Mouse (Mus musculus) midbrain, embryonic 16.5 days (tissue): Measurements from ENCODE around the gene Plekha6. TPM values are rescaled to one million over a fixed set of nuclear protein-coding genes. Genes with fewer than 3 reads are reported as not detected.

Source experiments
- ATAC-seq: fragments of 200-750 bp; cut with Nextera tagmentation; 2 replicates; pipeline ENCODE4 v1.8.0; 2017; ENCODE audit warnings: moderate TSS enrichment
- H3K27ac ChIP-seq: fragments of 300-500 bp; sonication (generic); 2 replicates; pipeline ENCODE4 v1.5.1; 2014; ENCODE audit warnings: mild to moderate bottlenecking, low read length, mixed read lengths
- H3K27me3 ChIP-seq: fragments of 300-500 bp; sonication (generic); 2 replicates; pipeline ENCODE4 v1.6.1; 2014; ENCODE audit warnings: low read depth, low read length, mixed read lengths; ENCODE audit not compliant: control insufficient read depth, insufficient read depth
- H3K36me3 ChIP-seq: fragments of 300-500 bp; sonication (generic); 2 replicates; pipeline ENCODE4 v1.6.1; 2014; ENCODE audit warnings: mild to moderate bottlenecking, low read length, moderate library complexity, mixed read lengths; ENCODE audit not compliant: control insufficient read depth, insufficient read depth
- H3K4me1 ChIP-seq: fragments of 300-500 bp; sonication (generic); 2 replicates; pipeline ENCODE4 v1.6.1; 2014; ENCODE audit warnings: mild to moderate bottlenecking, low read length, mixed read lengths; ENCODE audit not compliant: control insufficient read depth, insufficient read depth
- H3K4me2 ChIP-seq: fragments of 300-500 bp; sonication (generic); 2 replicates; pipeline ENCODE4 v1.6.1; 2014; ENCODE audit warnings: mild to moderate bottlenecking, low read length, mixed read lengths
- H3K4me3 ChIP-seq: fragments of 300-500 bp; sonication (generic); 2 replicates; pipeline ENCODE4 v1.5.1; 2014; ENCODE audit warnings: low read depth, mild to moderate bottlenecking, low read length, moderate library complexity, mixed read lengths
- H3K9ac ChIP-seq: fragments of 300-500 bp; sonication (generic); 2 replicates; pipeline ENCODE4 v1.6.1; 2014; ENCODE audit warnings: low read depth, low read length, mixed read lengths
- H3K9me3 ChIP-seq: fragments of 300-500 bp; sonication (generic); replicated peaks from 2 replicates; pipeline ENCODE4 v1.6.1; 2014; ENCODE audit warnings: mild to moderate bottlenecking, low read length, mixed read lengths; ENCODE audit not compliant: control insufficient read depth, poor library complexity, severe bottlenecking
- WGBS: fragments of 180-500 bp; shearing (Covaris S2); extraction: QIAGEN DNeasy Blood & Tissue Kit; methylation state at CpG from one replicate; pipeline ENCODE4 v1.1.7; 2014; 5-methylcytosine and 5-hydroxymethylcytosine counted together
- polyA plus RNA-seq: library from polyadenylated mRNA; unstranded; fragments of >200 nt; fragmentation: Nextera tagmentation; extraction: Ambion mirVana; gene quantifications from 2 replicates; pipeline ENCODE4 v1.2.1, GENCODE M21; 2015

Gene Plekha6
- polyA plus RNA-seq, 1 experiment from 2014 or later: 17.3 TPM

- Histone ChIP-seq H3K4me3 (no peak overlapping the region), H3K36me3 (peaks cover 17% of the 10 kb centered on the region), H3K27ac (no peak overlapping the region), H3K9ac (no peak overlapping the region), H3K4me2 (no peak overlapping the region), H3K4me1 (no peaks in the 10 kb centered on the region; the same call in none of the 2 replicates), H3K27me3 (no peaks in the 10 kb centered on the region), H3K9me3 (no peaks in the 10 kb centered on the region)
- 89% methylated on average over 19 of the region's 19 CpGs for WGBS
- no peak for ATAC-seq
Observed at GRCm38 (mm10) chr1:133274163-133274562, 110.2 kb downstream of the Plekha6 start.

- H3K4me3 ChIP-seq: no peak overlapping the region
- no peak overlapping the region for H3K9ac ChIP-seq
- ATAC-seq: no peak
- H3K9me3 ChIP-seq: no peaks in the 10 kb centered on the region
- WGBS: 65% methylated on average over 5 of the region's 5 CpGs
- no peak overlapping the region for H3K27ac ChIP-seq
- peaks cover 19% of the 10 kb centered on the region for H3K36me3 ChIP-seq
- no peaks in the 10 kb centered on the region for H3K27me3 ChIP-seq
- H3K4me1 ChIP-seq: peaks cover 5% of the 10 kb centered on the region
- H3K4me2 ChIP-seq: no peak overlapping the region
Observed at GRCm38 (mm10) chr1:133276983-133277382, 113.0 kb downstream of the Plekha6 start.

- no peak overlapping the region for H3K4me3 ChIP-seq
Observed at GRCm38 (mm10) chr1:133278539-133278938, 114.5 kb downstream of the Plekha6 start.

GRCm38 (mm10) chr1:133278946-133279631, 115.1 kb downstream of the Plekha6 start:
- peak overlapping the region; percentile 30; the same call in 1 of the 2 replicates for H3K27ac ChIP-seq
- no peaks in the 10 kb centered on the region for H3K9me3 ChIP-seq
- peak overlapping the region; percentile 14; the same call in 1 of the 2 replicates for H3K9ac ChIP-seq
- ATAC-seq: peak; percentile 22
- no peak overlapping the region for H3K4me3 ChIP-seq
- no peaks in the 10 kb centered on the region for H3K27me3 ChIP-seq
- no peak overlapping the region for H3K4me2 ChIP-seq
- H3K4me1 ChIP-seq: peaks cover 5% of the 10 kb centered on the region
- WGBS: 68% methylated on average over 15 of the region's 15 CpGs
- peaks cover 21% of the 10 kb centered on the region for H3K36me3 ChIP-seq

More at GRCm38 (mm10) chr1:133278539-133278938, 114.5 kb downstream of the Plekha6 start:
- Histone ChIP-seq H3K9ac (no peak overlapping the region), H3K27me3 (no peaks in the 10 kb centered on the region), H3K36me3 (peaks cover 24% of the 10 kb centered on the region), H3K4me2 (no peak overlapping the region), H3K4me1 (peaks cover 5% of the 10 kb centered on the region), H3K9me3 (no peaks in the 10 kb centered on the region), H3K27ac (no peak overlapping the region)
- no peak for ATAC-seq
- WGBS: 65% methylated on average over 6 of the region's 6 CpGs

- Histone ChIP-seq H3K4me2 (no peak overlapping the region), H3K9me3 (no peaks in the 10 kb centered on the region), H3K4me3 (no peak overlapping the region), H3K36me3 (peaks cover 19% of the 10 kb centered on the region), H3K4me1 (peaks cover 5% of the 10 kb centered on the region), H3K9ac (peak overlapping the region; percentile 14; the same call in 1 of the 2 replicates), H3K27ac (peak overlapping the region; percentile 30; the same call in 1 of the 2 replicates), H3K27me3 (no peaks in the 10 kb centered on the region)
- ATAC-seq: no peak
- 67% methylated on average over 11 of the region's 11 CpGs for WGBS
Observed at GRCm38 (mm10) chr1:133279632-133280093, 115.7 kb downstream of the Plekha6 start.

- Histone ChIP-seq H3K36me3 (peaks cover 25% of the 10 kb centered on the region), H3K4me2 (no peak overlapping the region), H3K4me3 (no peak overlapping the region), H3K4me1 (peaks cover 5% of the 10 kb centered on the region), H3K9me3 (no peaks in the 10 kb centered on the region), H3K27me3 (no peaks in the 10 kb centered on the region), H3K9ac (no peak overlapping the region), H3K27ac (no peak overlapping the region)
- ATAC-seq: no peak
- 96% methylated on average over 2 of the region's 2 CpGs for WGBS
Observed at GRCm38 (mm10) chr1:133280537-133280936, 116.5 kb downstream of the Plekha6 start.

GRCm38 (mm10) chr1:133285907-133286306, 121.9 kb downstream of the Plekha6 start:
- no peaks in the 10 kb centered on the region for H3K4me1 ChIP-seq
- H3K36me3 ChIP-seq: peaks cover 24% of the 10 kb centered on the region
- WGBS: 82% methylated on average over 7 of the region's 7 CpGs
- H3K4me3 ChIP-seq: no peak overlapping the region
- no peaks in the 10 kb centered on the region for H3K9me3 ChIP-seq
- H3K27ac ChIP-seq: no peak overlapping the region
- H3K4me2 ChIP-seq: no peak overlapping the region
- no peak for ATAC-seq
- no peak overlapping the region for H3K9ac ChIP-seq
- no peaks in the 10 kb centered on the region for H3K27me3 ChIP-seq

GRCm38 (mm10) chr1:133287051-133287450, 123.0 kb downstream of the Plekha6 start:
- Histone ChIP-seq H3K36me3 (peaks cover 23% of the 10 kb centered on the region), H3K27ac (no peak overlapping the region), H3K9me3 (no peaks in the 10 kb centered on the region), H3K4me2 (no peak overlapping the region), H3K4me3 (no peak overlapping the region), H3K27me3 (no peaks in the 10 kb centered on the region), H3K9ac (no peak overlapping the region), H3K4me1 (no peaks in the 10 kb centered on the region)
- WGBS: 91% methylated on average over 4 of the region's 4 CpGs
- ATAC-seq: no peak

- ATAC-seq: no peak
- H3K36me3 ChIP-seq: peaks cover 23% of the 10 kb centered on the region
- no peak overlapping the region for H3K4me2 ChIP-seq
- no peaks in the 10 kb centered on the region for H3K4me1 ChIP-seq
- 93% methylated on average over 12 of the region's 12 CpGs for WGBS
- no peaks in the 10 kb centered on the region for H3K9me3 ChIP-seq
- no peak overlapping the region for H3K4me3 ChIP-seq
- H3K27ac ChIP-seq: no peak overlapping the region
- H3K9ac ChIP-seq: no peak overlapping the region
- no peaks in the 10 kb centered on the region for H3K27me3 ChIP-seq
Observed at GRCm38 (mm10) chr1:133287880-133288279, 123.9 kb downstream of the Plekha6 start.
